Mouse (Mus musculus) mature B cell (primary cell): ENCODE measurements around the gene Dlg2.

ENCODE experiments used
- in situ Hi-C: fragments of 300-500 bp; cut with MboI; formaldehyde crosslinking; loops from 2 replicates; pipeline ENCODE4 v1.14.3; 2019

Gene Dlg2

GRCm38 (mm10) chr7:91090317-91090829 lies 613.9 kb downstream of the Dlg2 start:
- in situ Hi-C loops, result no loop called here

- in situ Hi-C loops, result no loop called here
Observed at GRCm38 (mm10) chr7:91090830-91091683, 614.6 kb downstream of the Dlg2 start.

GRCm38 (mm10) chr7:91096467-91096866 lies 620.0 kb downstream of the Dlg2 start:
- in situ Hi-C loops, result no loop called here

GRCm38 (mm10) chr7:91098521-91098920 lies 622.0 kb downstream of the Dlg2 start:
- in situ Hi-C loops, result no loop called here

GRCm38 (mm10) chr7:91109575-91109974 lies 633.1 kb downstream of the Dlg2 start:
- in situ Hi-C loops, result no loop called here

- in situ Hi-C loops, result no loop called here
Observed at GRCm38 (mm10) chr7:91132128-91132527, 655.7 kb downstream of the Dlg2 start.

GRCm38 (mm10) chr7:91154096-91154495 lies 677.6 kb downstream of the Dlg2 start:
- in situ Hi-C loops, result no loop called here

GRCm38 (mm10) chr7:91159144-91159543 lies 682.7 kb downstream of the Dlg2 start:
- in situ Hi-C loops, result no loop called here

GRCm38 (mm10) chr7:91161643-91162175 lies 685.2 kb downstream of the Dlg2 start:
- in situ Hi-C loops, result no loop called here

GRCm38 (mm10) chr7:91173560-91173959 lies 697.1 kb downstream of the Dlg2 start:
- in situ Hi-C loops, result no loop called here

GRCm38 (mm10) chr7:91188211-91188610 lies 711.7 kb downstream of the Dlg2 start:
- in situ Hi-C loops, result no loop called here

- in situ Hi-C loops, result no loop called here
Observed at GRCm38 (mm10) chr7:91199372-91199771, 722.9 kb downstream of the Dlg2 start.

GRCm38 (mm10) chr7:91208083-91208852 lies 731.8 kb downstream of the Dlg2 start:
- in situ Hi-C loops, result no loop called here

GRCm38 (mm10) chr7:91208973-91209372 lies 732.5 kb downstream of the Dlg2 start:
- in situ Hi-C loops, result no loop called here

- in situ Hi-C loops, result no loop called here
Observed at GRCm38 (mm10) chr7:91212236-91212635, 735.8 kb downstream of the Dlg2 start.

GRCm38 (mm10) chr7:91214921-91215320 lies 738.4 kb downstream of the Dlg2 start:
- in situ Hi-C loops, result no loop called here

- in situ Hi-C loops, result no loop called here
Observed at GRCm38 (mm10) chr7:91218321-91218987, 742.0 kb downstream of the Dlg2 start.

- in situ Hi-C loops, result no loop called here
Observed at GRCm38 (mm10) chr7:91226442-91226841, 750.0 kb downstream of the Dlg2 start.

GRCm38 (mm10) chr7:91241718-91242117 lies 765.2 kb downstream of the Dlg2 start:
- in situ Hi-C loops, result no loop called here

- in situ Hi-C loops, result no loop called here
Observed at GRCm38 (mm10) chr7:91261672-91262030, 785.2 kb downstream of the Dlg2 start.

- in situ Hi-C loops, result no loop called here
Observed at GRCm38 (mm10) chr7:91262031-91262951, 785.8 kb downstream of the Dlg2 start.
